ENCODE assay signal across 8 mouse cellular contexts in the genomic region with DNA sequence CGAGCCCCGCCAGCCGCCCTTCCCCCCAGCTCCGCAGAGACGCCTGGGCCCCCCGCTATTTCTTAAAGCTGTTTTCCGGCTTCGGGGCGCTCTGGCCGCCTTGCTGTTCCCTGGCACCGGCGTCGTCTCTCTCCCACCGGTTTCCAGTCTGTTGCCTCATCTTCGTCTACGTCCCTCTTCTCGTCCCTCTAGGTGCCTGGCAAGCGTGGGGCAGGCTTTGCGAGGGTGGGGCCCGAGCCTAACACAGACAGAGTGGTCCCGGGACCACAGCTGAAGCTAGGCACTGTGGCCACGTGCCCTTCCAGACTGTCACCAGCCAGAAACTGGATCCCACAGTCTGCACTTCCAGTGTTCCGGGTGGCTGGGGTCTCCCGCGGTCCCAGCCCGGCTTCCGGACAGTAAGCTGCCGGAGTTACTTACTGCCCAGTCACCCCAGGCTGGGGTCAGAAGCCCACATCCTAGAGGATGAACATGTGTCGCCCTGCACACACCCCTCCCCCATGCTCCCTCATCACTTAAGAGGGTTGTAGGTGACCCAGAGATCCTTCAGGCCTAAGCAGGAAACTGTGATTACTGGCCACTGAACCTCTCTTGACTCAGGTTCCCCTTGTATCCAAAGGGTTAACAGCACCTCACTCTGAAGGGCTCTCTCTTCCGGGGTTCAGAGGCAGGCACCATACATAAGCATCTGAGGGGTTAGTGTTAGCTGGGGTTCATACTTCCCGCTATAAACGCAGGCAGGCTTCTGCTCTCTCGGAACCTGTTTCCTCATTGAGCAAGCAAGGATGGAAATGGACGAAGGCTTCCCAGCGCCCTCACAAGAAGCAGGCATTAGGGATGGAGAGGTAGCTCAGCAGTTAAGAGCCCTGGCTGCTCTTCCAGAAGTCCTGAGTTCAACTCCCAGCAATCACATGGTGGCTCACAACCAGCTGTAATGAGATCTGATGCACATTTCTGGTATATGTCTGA. TPM values are rescaled to one million over a fixed set of nuclear protein-coding genes. Genes with fewer than 3 reads are reported as not detected.
DNase-seq lines count a peak whose midpoint lies in the region; ATAC-seq and TF ChIP-seq lines count a peak whose summit lies in the region.

No protein-coding gene starts in this region.

- DNase-seq in kidney, postnatal 4 days = no peak
- no peak for DNase-seq in frontal cortex, postnatal 25 days (ENCODE audit: low spot score in 2 of 2)
- no peak for DNase-seq in layer of hippocampus, postnatal 25 days (ENCODE audit: extremely low spot score in 1 of 2, low spot score in 1 of 2)
- DNase-seq in ovary, postnatal 14 days (ENCODE audit: low spot score) = no peak

- no peak for TF ChIP-seq CTCF in intestine, postnatal 0 days (IDR thresholded peaks at IDR 0.05; ENCODE audit: low read depth)

- H3K9ac ChIP-seq in kidney, embryonic 15.5 days = peak overlapping the region; percentile 55
- 0 out of 2 replicates have a peak overlapping the region, but pooled peaks have one; percentile 59 for H3K9ac ChIP-seq in embryonic facial prominence, embryonic 12.5 days
- no peak overlapping the region for H3K9ac ChIP-seq in intestine, postnatal 0 days (ENCODE audit: low read depth, low read length)
- H3K9ac ChIP-seq in neural tube, embryonic 14.5 days (replicated peaks; ENCODE audit: low read depth, low read length) = peak overlapping the region; percentile 51; the same call in 1 of the 2 replicates

- peaks cover 40% of the 10 kb centered on the region for H3K4me1 ChIP-seq in kidney, embryonic 15.5 days
- peaks cover 28% of the 10 kb centered on the region for H3K4me1 ChIP-seq in embryonic facial prominence, embryonic 12.5 days
- peaks cover 8% of the 10 kb centered on the region; the same call in 1 of the 2 replicates for H3K4me1 ChIP-seq in intestine, postnatal 0 days (replicated peaks; ENCODE audit: control insufficient read depth, insufficient read depth, low read length)
- H3K4me1 ChIP-seq in neural tube, embryonic 14.5 days (ENCODE audit: control insufficient read depth, insufficient read depth, low read length) = peaks cover 24% of the 10 kb centered on the region

- 4% methylated on average over 35 of the region's 35 CpGs for WGBS in kidney, embryonic 15.5 days
- 2% methylated on average over 35 of the region's 35 CpGs for WGBS in embryonic facial prominence, embryonic 12.5 days
- WGBS in intestine, postnatal 0 days = 6% methylated on average over 35 of the region's 35 CpGs
- WGBS in neural tube, embryonic 14.5 days = 4% methylated on average over 35 of the region's 35 CpGs

- peak overlapping the region; percentile 96 for H3K4me2 ChIP-seq in kidney, embryonic 15.5 days
- H3K4me2 ChIP-seq in embryonic facial prominence, embryonic 12.5 days (replicated peaks) = peak overlapping the region; percentile 86
- peak overlapping the region; percentile 96 for H3K4me2 ChIP-seq in intestine, postnatal 0 days (replicated peaks; ENCODE audit: low read depth)
- peak overlapping the region; percentile 89 for H3K4me2 ChIP-seq in neural tube, embryonic 14.5 days (ENCODE audit: low read depth, low read length)

- H3K36me3 ChIP-seq in kidney, embryonic 15.5 days = no peaks in the 10 kb centered on the region
- H3K36me3 ChIP-seq in embryonic facial prominence, embryonic 12.5 days = no peaks in the 10 kb centered on the region
- H3K36me3 ChIP-seq in intestine, postnatal 0 days (ENCODE audit: control insufficient read depth, insufficient read depth) = no peaks in the 10 kb centered on the region
- no peaks in the 10 kb centered on the region for H3K36me3 ChIP-seq in neural tube, embryonic 14.5 days (ENCODE audit: control insufficient read depth, insufficient read depth, low read length)

- ATAC-seq in kidney, embryonic 15.5 days (replicated peaks; ENCODE audit: low FRiP score) = 0 out of 2 replicates have a peak, but pooled peaks have one; percentile 19
- ATAC-seq in embryonic facial prominence, embryonic 12.5 days (ENCODE audit: insufficient number of reproducible peaks, insufficient read depth, low FRiP score, low TSS enrichment) = no peak
- ATAC-seq in intestine, postnatal 0 days = no peak
- no peak for ATAC-seq in neural tube, embryonic 14.5 days (ENCODE audit: low read depth)

- no peaks in the 10 kb centered on the region for H3K9me3 ChIP-seq in kidney, embryonic 15.5 days (replicated peaks)
- H3K9me3 ChIP-seq in embryonic facial prominence, embryonic 12.5 days = no peaks in the 10 kb centered on the region
- no peaks in the 10 kb centered on the region for H3K9me3 ChIP-seq in intestine, postnatal 0 days (ENCODE audit: control insufficient read depth)
- H3K9me3 ChIP-seq in neural tube, embryonic 14.5 days (ENCODE audit: control insufficient read depth, low read length) = no peaks in the 10 kb centered on the region

- H3K27me3 ChIP-seq in kidney, embryonic 15.5 days = peaks cover 61% of the 10 kb centered on the region
- H3K27me3 ChIP-seq in embryonic facial prominence, embryonic 12.5 days = peaks cover 53% of the 10 kb centered on the region
- peaks cover 39% of the 10 kb centered on the region for H3K27me3 ChIP-seq in intestine, postnatal 0 days (replicated peaks; ENCODE audit: control insufficient read depth, insufficient read depth, low read length)
- peaks cover 24% of the 10 kb centered on the region for H3K27me3 ChIP-seq in neural tube, embryonic 14.5 days (ENCODE audit: control insufficient read depth, insufficient read depth, low read length)

- no peak overlapping the region for H3K27ac ChIP-seq in kidney, embryonic 15.5 days
- no peak overlapping the region for H3K27ac ChIP-seq in embryonic facial prominence, embryonic 12.5 days
- no peak overlapping the region for H3K27ac ChIP-seq in intestine, postnatal 0 days (ENCODE audit: low read depth, low read length)
- no peak overlapping the region for H3K27ac ChIP-seq in neural tube, embryonic 14.5 days (ENCODE audit: low read depth, low read length)

- peak overlapping the region; percentile 55 for H3K4me3 ChIP-seq in kidney, embryonic 15.5 days (replicated peaks)
- H3K4me3 ChIP-seq in embryonic facial prominence, embryonic 12.5 days = peak overlapping the region; percentile 57
- peak overlapping the region; percentile 53 for H3K4me3 ChIP-seq in intestine, postnatal 0 days (ENCODE audit: low read depth, low read length)
- H3K4me3 ChIP-seq in neural tube, embryonic 14.5 days (ENCODE audit: low read depth, low read length) = peak overlapping the region; percentile 48

RNA-seq across cellular contexts. Expression of gene Fibcd1, which starts 1.2 kb away (rescaled TPM):
- polyA plus RNA-seq in kidney, embryonic 15.5 days (2015; fragmentation: Nextera tagmentation; extraction: Ambion mirVana) = 1.2 and 1.6 TPM in 2 replicates
- 0.52 and 0.78 TPM in 2 replicates for polyA plus RNA-seq in embryonic facial prominence, embryonic 12.5 days (2016; fragmentation: Nextera tagmentation; extraction: Ambion mirVana)
- polyA plus RNA-seq in intestine, postnatal 0 days (2015; fragmentation: Nextera tagmentation; extraction: Ambion mirVana) = 2.0 and 2.3 TPM in 2 replicates
- polyA plus RNA-seq in neural tube, embryonic 14.5 days (2014; fragmentation: Nextera tagmentation; extraction: Ambion mirVana) = 3.8 and 4.3 TPM in 2 replicates
- total RNA-seq in layer of hippocampus, postnatal 25 days (2021) = 100 to 1,000 TPM; 115 to 137 TPM

RNA-seq across cellular contexts. Expression of gene Qrfp, which starts 36.6 kb away (rescaled TPM):
- polyA plus RNA-seq in kidney, embryonic 15.5 days (2015; fragmentation: Nextera tagmentation; extraction: Ambion mirVana) = 0.08 TPM in 1 of 2 replicates, not detected in the other
- polyA plus RNA-seq in embryonic facial prominence, embryonic 12.5 days (2016; fragmentation: Nextera tagmentation; extraction: Ambion mirVana) = 0.15 and 0.18 TPM in 2 replicates
- 0.12 and 0.18 TPM in 2 replicates for polyA plus RNA-seq in intestine, postnatal 0 days (2015; fragmentation: Nextera tagmentation; extraction: Ambion mirVana)
- polyA plus RNA-seq in neural tube, embryonic 14.5 days (2014; fragmentation: Nextera tagmentation; extraction: Ambion mirVana) = 0.09 TPM in 1 of 2 replicates, not detected in the other
- total RNA-seq in layer of hippocampus, postnatal 25 days (2021) = not detected

RNA-seq across cellular contexts. Expression of gene Lamc3, which starts 40.1 kb away (rescaled TPM):
- 3.5 and 4.5 TPM in 2 replicates for polyA plus RNA-seq in kidney, embryonic 15.5 days (2015; fragmentation: Nextera tagmentation; extraction: Ambion mirVana)
- polyA plus RNA-seq in embryonic facial prominence, embryonic 12.5 days (2016; fragmentation: Nextera tagmentation; extraction: Ambion mirVana) = 1.8 and 2.5 TPM in 2 replicates
- polyA plus RNA-seq in intestine, postnatal 0 days (2015; fragmentation: Nextera tagmentation; extraction: Ambion mirVana) = 0.44 and 0.48 TPM in 2 replicates
- polyA plus RNA-seq in neural tube, embryonic 14.5 days (2014; fragmentation: Nextera tagmentation; extraction: Ambion mirVana) = 0.60 and 4.9 TPM in 2 replicates
- 1 to 10 TPM; 6.8 to 7.3 TPM for total RNA-seq in layer of hippocampus, postnatal 25 days (2021)
